Mouse (Mus musculus): ENCODE data around the gene Dhx32. TPM values are rescaled to one million over a fixed set of nuclear protein-coding genes. Genes with fewer than 3 reads are reported as not detected.

The Dhx32 gene
- 42.5 and 45.3 TPM in 2 replicates for polyA plus RNA-seq (2015; fragmentation: Nextera tagmentation; extraction: Ambion mirVana)

GRCm38 (mm10) chr7:133782717-133783435, at the start of gene Dhx32:
Gene Dhx32 (minus strand): TSS chr7:133782726.

GRCm38 (mm10) chr7:133776626-133776996, 5.9 kb downstream of the Dhx32 start, which contains the start of gene Fank1:
Gene Fank1 (plus strand): TSS chr7:133776861.

GRCm38 (mm10) chr7:133679961-133680360, 102.6 kb downstream of the Dhx32 start, which contains the start of gene Mmp21:
Gene Mmp21 (minus strand): TSS chr7:133680061.

Other genes starting within 250 kb of the Dhx32 start
- not detected in 2 replicates for gene Tex36, start 180.6 kb downstream of the Dhx32 start, polyA plus RNA-seq (2015; fragmentation: Nextera tagmentation; extraction: Ambion mirVana)
- 7.4 and 7.9 TPM in 2 replicates for gene Edrf1, start 145.2 kb downstream of the Dhx32 start, polyA plus RNA-seq (2015; fragmentation: Nextera tagmentation; extraction: Ambion mirVana)
- gene Mmp21, start 102.7 kb downstream of the Dhx32 start, polyA plus RNA-seq (2015; fragmentation: Nextera tagmentation; extraction: Ambion mirVana) = not detected in 2 replicates
- 88.3 and 105 TPM in 2 replicates for gene Bccip, start 73.4 kb downstream of the Dhx32 start, polyA plus RNA-seq (2015; fragmentation: Nextera tagmentation; extraction: Ambion mirVana)
- gene Uros, start 72.7 kb downstream of the Dhx32 start, polyA plus RNA-seq (2015; fragmentation: Nextera tagmentation; extraction: Ambion mirVana) = 39.3 and 41.3 TPM in 2 replicates
- 0.28 and 0.54 TPM in 2 replicates for gene Fank1, start 5.9 kb downstream of the Dhx32 start, polyA plus RNA-seq (2015; fragmentation: Nextera tagmentation; extraction: Ambion mirVana)

Data from skeletal muscle tissue, postnatal 0 days (tissue).